Mouse (Mus musculus): ENCODE data around the gene Smarcc1.
"Not testable (repeated sequence)": the region's sequence is repeated elsewhere in the genome, so short reads cannot be mapped to it uniquely, and the experiment has no call there.

Gene Smarcc1

DNA sequence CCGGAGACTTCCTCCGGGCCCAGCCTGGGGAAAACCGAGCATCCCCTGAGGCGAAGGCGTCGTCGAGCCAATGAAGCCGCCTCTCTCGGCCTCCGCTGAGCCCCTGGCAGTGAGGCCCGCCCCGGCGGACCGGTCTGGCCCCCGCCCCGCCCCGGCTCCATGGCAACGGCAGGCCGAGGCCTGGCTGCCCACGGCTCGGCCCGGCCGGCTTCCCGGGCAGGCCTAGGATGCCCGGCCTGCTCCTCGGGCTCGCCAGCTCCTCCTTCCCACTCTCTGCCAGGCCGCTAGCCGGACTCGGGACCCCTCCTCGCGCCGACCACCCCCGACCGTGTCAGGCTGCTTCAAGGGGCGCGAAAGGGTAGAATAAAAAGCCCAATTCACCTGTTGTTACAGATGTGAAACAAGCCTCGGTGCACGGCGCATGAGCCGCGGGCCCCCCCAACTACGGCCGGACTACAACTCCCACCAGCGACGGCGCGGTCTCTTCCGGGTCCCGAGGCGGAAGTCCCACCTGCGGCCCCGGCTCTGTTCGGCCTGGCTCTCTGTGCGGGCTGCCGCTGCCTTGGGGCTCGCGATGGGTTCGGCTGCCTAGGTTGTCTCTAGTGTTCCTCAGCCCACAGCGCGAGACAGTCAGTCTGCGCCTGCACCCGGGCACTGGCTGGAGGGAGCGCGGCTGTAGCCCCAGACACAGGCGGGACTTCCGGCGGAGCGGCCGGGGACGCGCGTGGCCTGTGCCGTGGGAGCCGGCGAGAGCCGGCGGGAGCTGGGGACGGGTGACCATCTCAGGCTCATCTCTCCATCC is at the start of gene Smarcc1:
Gene Smarcc1 (plus strand): TSS at position 732 of the 802 bp plus-strand sequence.
- peak; percentile 82 to 88 for DNase-seq (ENCODE audit: low spot score in 2 of 2)

- no peak for DNase-seq (ENCODE audit: low spot score in 2 of 2)
Observed at GRCm38 (mm10) chr9:110068745-110069144, 48.8 kb upstream of the Smarcc1 start.

GRCm38 (mm10) chr9:110070358-110070757 is 47.1 kb upstream of the Smarcc1 start:
- DNase-seq (ENCODE audit: low spot score in 2 of 2) = no peak

DNA sequence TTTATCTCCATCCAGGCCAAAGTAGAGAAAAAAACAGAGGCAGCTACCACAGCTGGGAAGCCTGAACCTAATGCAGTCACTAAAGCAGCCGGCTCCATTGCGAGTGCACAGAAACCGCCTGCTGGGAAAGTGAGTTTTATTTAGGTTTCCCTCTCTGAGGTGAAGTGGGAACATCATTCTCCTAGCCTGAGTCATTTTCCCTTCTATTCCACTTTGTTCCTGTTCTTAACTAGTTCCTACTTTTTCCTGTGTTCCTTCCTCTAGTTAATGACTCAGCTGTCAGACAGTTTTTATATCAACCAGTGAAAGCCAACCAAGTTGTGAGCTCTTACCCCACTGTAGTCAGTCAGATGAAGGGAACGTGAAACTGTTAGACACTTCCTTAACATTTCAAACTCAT is 46.5 kb upstream of the Smarcc1 start:
- DNase-seq (ENCODE audit: low spot score in 2 of 2) = no peak

- peak; percentile 53 to 81 for DNase-seq (ENCODE audit: low spot score in 2 of 2)
Observed at GRCm38 (mm10) chr9:110071843-110072242, 45.7 kb upstream of the Smarcc1 start.

DNA sequence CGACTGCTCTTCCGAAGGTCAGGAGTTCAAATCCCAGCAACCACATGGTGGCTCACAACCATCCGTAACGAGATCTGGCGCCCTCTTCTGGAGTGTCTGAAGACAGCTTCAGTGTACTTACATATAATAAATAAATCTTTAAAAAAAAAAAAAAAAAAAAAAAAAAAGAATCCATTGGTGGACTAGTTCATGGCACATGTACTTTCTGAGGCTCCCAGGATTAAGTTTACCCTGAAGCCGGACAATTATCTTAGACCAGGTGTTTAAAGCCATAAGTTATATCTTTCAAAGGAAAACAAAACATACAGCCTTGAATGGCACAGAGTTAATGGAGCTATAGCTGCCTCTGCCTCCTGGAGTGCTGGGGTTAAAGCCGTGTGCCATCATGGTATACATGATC is 41.0 kb upstream of the Smarcc1 start:
- not testable (repeated sequence) for DNase-seq (ENCODE audit: low spot score in 2 of 2)

GRCm38 (mm10) chr9:110081066-110081465 is 36.4 kb upstream of the Smarcc1 start:
- DNase-seq (ENCODE audit: low spot score in 2 of 2) = no peak

DNA sequence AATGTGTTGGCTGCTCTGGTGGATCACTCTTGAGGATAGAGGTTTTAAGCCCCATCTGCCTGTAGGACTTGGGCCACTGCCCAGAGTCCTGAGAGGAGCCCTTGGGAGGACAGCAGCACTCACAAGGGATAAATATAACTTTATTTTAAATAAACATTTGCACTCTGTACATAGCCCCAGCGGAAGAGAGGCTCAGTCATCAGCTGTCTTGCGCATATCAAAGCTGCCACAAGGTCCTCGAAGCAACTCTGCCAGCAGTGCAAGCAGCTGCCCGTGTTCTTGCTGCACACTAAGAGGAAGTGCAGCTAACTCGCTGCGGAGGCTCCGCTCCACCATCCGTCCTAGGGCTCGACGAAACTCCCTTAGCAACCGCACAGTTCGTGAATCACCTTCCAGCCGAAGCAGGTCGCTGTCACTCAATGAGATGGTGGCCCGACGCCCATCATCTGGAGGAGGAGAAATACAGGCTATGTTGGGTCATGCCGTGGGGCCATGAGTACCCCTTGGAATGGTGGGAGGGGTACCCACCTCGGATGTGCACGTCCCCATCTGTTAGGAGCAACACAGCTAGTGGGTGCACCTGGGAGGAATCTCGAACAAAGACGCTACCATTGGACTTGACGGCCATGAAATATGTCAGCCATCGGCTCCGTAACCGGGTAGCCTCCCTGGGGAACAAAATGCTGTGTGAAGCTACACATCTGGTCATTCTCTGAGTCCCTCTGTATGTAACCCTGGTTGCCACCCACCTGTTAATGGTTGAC is 33.1 kb upstream of the Smarcc1 start:
- peak in 1 of 2 experiments; percentile 28 for DNase-seq (ENCODE audit: low spot score in 2 of 2)

DNA sequence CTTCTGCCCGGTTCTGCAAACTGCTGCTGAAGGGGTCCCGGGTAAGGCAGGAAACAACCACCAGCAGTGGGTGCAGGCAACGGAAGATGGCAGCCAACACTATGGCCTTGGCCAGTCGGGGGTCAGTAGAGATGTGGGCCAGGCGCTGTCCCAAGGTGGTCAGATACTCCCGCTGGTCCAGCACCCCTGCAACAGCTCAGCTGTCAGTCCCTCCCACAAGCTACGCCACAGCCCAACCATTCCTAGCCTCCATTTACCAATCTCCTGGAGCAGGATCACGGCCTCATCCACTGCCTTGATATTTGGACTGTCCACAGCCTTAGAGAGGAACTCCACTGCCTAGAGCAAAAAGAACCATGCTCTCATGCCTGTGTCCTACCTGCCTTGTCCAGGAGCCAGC is 31.8 kb upstream of the Smarcc1 start:
- no peak for DNase-seq (ENCODE audit: low spot score in 2 of 2)

- no peak for DNase-seq (ENCODE audit: low spot score in 2 of 2)
Observed at GRCm38 (mm10) chr9:110093303-110093702, 24.2 kb upstream of the Smarcc1 start.

DNA sequence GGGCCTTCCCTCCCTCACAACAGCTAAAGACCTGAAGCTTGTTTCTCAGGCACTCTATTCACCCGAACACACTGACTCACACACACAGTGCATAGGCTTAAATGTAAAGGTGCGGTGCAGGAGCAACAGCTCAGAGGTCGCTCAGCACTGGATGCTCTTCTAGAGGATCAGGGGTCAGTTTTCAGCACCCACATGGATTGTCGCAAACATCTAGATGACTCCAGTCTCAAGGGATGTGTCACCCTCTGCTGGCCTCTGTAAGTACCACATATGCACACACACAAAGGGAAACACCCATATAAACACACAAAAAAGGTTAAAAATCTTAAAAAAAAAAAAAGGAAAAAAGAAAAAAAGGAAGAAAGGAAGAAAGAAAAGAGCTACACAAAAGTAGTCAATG is 22.7 kb upstream of the Smarcc1 start:
- DNase-seq (ENCODE audit: low spot score in 2 of 2) = no peak

GRCm38 (mm10) chr9:110097791-110098190 is 19.7 kb upstream of the Smarcc1 start:
- DNase-seq (ENCODE audit: low spot score in 2 of 2) = no peak

GRCm38 (mm10) chr9:110100627-110101600 is 16.6 kb upstream of the Smarcc1 start:
- DNase-seq (ENCODE audit: low spot score in 2 of 2) = peak; percentile 81 to 93

GRCm38 (mm10) chr9:110116353-110116976 is 1.0 kb upstream of the Smarcc1 start:
- DNase-seq (ENCODE audit: low spot score in 2 of 2) = no peak

DNA sequence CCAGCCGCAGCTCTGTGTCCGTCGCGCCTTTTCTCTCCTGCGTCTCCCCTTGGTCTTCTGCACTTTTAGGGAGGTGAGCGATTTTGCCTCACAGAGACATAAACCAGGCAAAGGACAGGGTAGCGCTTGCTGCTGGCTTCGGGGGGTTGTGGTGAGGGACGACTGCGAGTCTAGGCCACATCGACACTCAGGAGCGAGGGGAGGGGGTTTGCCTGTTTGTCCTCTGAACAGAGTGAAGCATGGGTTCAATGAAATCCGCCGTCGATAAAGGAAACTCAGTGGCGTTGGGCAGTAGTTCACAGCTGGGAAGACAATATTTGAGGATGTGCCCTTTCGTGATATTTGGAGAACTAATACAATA is 251 bp downstream of the Smarcc1 start, which contains the start of gene Dhx30:
Gene Dhx30 (minus strand): TSS at position 52 of the 361 bp plus-strand sequence.
- DNase-seq (ENCODE audit: low spot score in 2 of 2) = no peak

GRCm38 (mm10) chr9:110118249-110118648 is 741 bp downstream of the Smarcc1 start:
- no peak for DNase-seq (ENCODE audit: low spot score in 2 of 2)

- DNase-seq (ENCODE audit: low spot score in 2 of 2) = no peak
Observed at GRCm38 (mm10) chr9:110121424-110121823, 3.9 kb downstream of the Smarcc1 start.

DNA sequence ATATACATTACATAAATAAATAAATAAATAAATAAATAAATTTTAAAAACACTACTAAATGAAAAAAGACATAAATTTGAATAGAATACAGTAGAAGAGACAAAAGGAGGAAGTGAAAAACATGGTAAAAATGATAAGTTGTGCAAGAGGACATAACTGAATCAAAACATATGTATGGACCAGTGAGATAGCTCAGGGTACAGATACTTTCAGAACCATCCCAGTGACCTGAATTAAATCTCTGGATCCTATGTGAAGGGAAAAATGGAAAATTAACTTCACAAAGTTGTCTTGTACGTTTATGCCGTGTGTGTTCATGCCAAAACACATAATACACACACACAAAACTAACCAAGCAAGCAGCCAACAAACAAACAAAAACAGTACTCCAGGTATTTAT is 5.8 kb downstream of the Smarcc1 start:
- DNase-seq (ENCODE audit: low spot score in 2 of 2) = no peak

- not testable (repeated sequence) for DNase-seq (ENCODE audit: low spot score in 2 of 2)
Observed at GRCm38 (mm10) chr9:110124008-110124540, 6.6 kb downstream of the Smarcc1 start.

DNA sequence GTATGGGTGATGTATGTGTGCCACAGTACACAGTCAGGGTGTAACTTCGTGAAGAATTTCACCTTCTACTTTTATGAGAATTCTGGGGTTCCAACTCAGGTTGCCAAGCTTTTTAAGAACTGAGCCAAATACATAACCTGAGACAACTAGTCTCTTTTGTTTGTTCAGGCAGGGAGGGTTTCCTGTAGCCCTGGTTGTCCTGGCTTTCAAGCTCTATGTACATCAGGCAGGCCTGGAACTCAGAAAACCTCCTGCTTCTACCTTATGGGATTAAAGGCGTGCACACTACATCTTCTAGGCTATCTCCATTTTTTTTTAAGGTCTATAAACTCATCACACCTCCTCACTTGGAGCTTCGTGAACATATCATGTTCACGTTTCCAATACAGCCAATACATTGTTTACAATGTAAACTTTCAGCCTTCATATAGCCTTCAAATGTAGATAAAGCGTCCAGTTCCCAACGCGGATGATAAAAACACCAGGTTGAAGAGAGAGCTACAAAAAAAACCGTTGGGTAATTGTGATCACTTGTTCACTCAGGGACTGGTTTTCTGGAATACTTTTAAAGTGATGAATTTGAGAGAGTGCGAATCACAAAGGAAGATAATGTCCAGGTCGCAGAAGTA is 13.5 kb downstream of the Smarcc1 start:
- DNase-seq (ENCODE audit: low spot score in 2 of 2) = no peak
